Mouse (Mus musculus) urinary bladder, postnatal 10 days (tissue): ENCODE results near the gene Tmem40.

Source experiments
- DNase-seq: peaks from one replicate; pipeline ENCODE4 v3.0.0; 2022; ENCODE audit warnings: low spot score

The Tmem40 gene

DNA sequence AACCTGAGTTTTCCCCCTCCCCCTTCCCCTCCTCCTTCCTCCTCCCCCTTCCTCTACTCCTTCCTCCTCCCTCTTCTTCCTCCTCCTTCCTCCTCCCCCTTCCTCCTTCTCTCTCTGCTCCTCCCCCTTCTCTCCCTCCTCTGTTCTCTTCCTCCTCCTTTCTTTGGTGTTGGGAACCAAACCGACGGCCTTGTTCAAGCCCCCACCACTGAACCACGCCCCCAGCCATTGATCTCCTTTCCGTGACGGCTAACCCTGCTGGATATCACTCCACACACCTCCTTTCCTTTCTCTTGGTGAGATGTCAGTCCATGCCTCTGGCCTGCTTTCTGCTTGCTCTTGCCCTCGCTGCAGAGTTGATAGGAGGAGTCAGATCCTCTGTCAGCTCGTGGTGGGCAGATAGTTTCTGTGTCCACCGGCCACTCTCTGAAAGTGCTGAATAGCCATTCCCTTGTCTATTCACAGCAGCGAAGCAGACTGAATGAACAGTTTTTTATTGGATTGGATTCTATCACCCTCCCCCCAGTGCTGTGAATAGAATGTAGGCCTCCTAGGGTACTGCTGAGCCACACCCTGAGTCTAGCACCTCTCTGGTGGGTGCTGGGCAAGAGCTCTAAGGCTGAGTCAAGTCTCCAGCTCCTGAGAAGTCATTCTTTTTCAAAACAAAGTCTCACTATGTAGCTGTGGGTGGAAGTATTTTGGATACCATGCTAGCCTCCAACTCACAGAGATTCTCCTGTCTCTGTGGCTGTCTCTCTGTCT, at the start of gene Tmem40:
Gene Tmem40 (minus strand): TSS at position 416 of the 762 bp plus-strand sequence.
- DNase-seq = no peak

GRCm38 (mm10) chr6:115811606-115812005, 49.4 kb upstream of the Tmem40 start:
- no peak for DNase-seq

GRCm38 (mm10) chr6:115808488-115809231, 46.5 kb upstream of the Tmem40 start, which contains the start of gene Rpl32:
Rpl32 (minus strand) TSS chr6:115808747.
- DNase-seq = peak; percentile 54

DNA sequence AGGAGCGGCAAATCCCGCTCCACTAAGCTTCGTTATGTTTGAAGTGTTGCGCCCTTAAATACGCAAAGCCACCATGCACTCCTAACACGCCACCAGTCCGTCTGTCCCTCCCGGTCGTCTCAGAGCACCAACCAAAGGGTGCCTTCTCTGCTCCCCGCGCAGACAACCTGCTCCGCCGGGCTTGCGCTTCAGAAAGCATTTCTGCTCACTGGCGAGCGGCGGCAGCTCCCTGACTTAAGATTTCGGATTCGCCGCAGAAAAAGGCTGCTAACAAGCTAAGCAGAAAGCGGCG, 45.9 kb upstream of the Tmem40 start:
- DNase-seq = no peak

GRCm38 (mm10) chr6:115807464-115808195, 45.4 kb upstream of the Tmem40 start:
- DNase-seq = no peak

GRCm38 (mm10) chr6:115804432-115805192, 42.4 kb upstream of the Tmem40 start:
- DNase-seq = no peak

DNA sequence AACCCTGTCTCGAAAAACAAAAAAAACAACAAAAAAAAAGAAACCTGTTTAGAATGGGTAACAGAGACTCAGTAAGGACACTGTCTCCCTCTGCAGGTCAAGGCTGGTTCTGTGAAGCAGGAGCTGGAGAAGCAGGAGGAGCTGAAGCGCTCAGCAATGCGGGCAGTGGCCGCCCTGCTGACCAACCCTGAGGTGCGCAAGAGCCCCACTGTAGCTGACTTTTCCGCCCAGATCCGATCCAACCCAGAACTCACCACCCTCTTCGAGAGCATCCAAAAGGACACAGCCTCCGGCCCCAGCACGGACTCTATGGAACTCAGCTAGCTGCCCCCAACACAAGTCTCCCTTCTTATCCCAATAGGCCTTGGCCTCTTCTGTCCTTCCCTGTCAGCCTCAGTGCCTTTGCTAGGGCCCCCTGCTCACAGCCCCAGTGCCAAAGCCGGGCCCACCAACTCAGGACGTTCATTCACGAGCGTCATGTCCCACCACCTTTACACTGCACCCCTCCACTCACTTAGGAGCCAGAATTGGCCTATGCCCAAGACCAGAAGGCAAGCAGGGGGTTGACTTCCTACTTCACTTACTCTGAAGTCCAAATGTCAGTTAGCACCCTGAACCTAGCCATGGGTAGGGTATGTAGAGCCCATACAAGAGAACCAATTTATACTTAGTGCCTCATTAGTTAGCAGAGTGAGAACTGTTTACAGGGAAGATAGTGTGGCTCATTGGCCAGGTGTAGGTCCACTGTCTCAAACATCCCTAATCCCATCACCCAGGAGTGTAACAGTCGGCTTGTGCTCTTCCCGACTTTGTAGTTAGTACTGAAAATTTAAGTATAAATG, 41.6 kb upstream of the Tmem40 start:
- no peak for DNase-seq

DNA sequence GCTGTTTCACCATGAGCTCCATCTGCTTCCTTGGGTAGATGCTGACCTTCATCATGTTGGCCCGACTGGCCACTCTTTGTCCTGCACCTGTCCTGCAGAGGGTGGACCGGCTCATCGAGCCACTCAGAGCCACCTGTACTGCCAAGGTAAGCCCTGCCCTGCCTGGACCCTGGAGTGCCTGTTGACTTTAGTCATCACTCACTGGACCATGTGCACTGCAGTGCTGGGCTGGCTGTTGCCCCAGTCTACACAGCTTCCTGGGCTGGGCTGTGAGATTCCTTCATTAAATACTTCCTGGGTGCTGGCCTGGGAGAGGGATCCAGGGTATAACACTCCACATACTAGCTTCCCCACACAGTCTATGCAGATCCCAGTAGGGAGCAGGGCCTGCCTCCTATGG, 39.6 kb upstream of the Tmem40 start:
- DNase-seq = no peak

DNA sequence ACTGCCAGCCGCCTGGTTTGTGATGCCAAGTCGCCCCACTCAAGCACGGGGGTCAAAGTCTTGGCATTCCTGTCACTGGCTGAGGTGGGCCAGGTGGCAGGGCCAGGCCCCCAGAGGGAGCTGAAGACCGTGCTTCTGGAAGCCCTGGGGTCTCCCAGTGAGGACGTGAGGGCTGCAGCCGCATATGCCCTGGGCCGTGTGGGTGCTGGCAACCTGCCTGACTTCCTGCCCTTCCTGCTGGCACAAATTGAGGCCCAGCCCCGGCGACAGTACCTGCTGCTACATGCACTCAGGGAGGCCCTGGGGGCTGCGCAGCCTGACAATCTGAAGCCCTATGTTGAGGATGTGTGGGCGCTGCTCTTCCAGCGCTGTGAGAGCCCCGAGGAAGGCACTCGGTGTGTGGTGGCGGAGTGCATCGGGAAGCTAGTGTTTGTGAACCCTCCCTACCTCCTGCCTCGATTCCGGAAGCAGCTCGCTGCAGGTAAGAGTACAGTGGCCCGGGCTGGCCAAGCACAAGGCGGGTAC, 30.5 kb upstream of the Tmem40 start:
- no peak for DNase-seq

DNA sequence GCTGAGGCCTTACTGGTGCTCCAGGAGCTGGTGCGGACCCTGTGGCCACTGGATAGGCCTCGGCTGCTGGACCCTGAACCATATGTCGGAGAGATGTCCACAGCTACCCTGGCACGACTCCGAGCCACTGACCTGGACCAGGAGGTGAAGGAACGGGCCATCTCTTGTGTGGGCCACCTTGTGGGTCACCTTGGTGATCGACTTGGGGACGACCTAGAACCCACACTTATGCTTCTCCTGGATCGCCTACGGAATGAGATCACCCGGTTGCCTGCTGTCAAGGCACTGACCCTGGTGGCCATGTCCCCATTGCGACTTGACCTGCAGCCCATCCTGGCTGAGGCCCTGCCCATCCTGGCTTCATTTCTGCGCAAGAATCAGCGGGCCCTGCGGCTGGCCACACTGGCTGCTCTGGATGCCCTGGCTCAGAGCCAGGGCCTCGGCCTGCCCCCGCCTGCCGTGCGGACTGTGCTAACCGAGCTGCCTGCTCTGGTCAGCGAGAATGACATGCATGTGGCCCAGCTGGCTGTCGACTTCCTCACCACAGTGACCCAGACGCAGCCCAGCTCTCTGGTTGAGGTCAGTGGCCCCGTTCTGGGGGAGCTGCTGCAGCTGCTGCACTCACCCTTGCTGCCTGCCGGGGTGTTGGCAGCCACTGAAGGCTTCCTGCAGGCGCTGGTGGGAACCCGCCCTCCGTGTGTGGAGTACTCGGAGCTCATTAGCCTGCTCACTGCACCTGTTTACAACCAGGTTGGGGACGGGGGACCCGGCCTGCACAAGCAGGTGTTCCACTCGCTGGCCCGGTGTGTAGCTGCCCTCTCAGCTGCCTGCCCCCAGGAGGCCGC, 29.9 kb upstream of the Tmem40 start:
- no peak for DNase-seq

- no peak for DNase-seq
These were observed 28.8 kb upstream of the Tmem40 start for GRCm38 (mm10) chr6:115791016-115791415.

DNA sequence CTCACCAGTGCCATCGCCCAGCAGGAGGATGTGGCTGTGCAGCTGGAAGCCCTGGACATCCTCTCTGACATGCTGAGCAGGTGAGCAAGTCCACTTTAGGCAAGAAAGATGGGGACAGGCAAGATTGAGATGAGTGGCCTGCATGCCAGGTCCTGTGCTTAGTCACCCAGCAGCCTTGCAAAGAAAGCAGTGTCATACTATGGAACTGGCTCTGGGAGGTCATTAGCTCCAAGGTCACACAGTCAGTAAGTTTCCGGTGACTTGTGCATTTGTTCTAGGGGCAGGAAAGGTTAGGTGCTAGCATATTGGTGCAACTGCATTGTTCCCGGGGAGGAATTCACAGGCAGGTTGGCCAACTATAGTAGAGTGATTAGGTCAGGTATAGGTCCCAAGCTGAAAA, 20.6 kb upstream of the Tmem40 start:
- DNase-seq = no peak

DNA sequence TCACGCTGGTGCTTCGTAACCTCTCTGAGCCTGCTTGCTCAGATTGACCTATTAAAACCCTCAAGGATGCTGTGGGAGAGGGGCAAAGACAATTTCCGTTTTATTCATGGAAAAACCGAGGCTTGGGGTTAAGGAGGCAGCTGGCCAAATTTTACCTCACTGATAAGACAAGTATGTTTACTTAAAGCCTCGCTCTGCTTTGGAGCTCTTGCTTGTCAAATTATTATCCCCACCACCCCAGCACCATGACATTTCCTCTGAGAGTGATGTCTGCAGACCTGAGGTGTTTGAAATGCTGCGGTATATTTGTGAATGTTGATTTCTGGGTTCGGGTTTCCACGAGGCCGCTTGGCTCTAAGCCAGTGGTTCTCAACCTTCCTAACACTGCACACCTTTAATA, 14.2 kb upstream of the Tmem40 start:
- DNase-seq = no peak

- no peak for DNase-seq
These were observed 13.6 kb upstream of the Tmem40 start for GRCm38 (mm10) chr6:115775838-115776237.

GRCm38 (mm10) chr6:115774501-115774921, 12.3 kb upstream of the Tmem40 start, which contains the start of gene Cand2:
Cand2 (plus strand) TSS chr6:115774538.
- DNase-seq = no peak

- DNase-seq = no peak
These were observed 11.8 kb upstream of the Tmem40 start for GRCm38 (mm10) chr6:115773966-115774413.

GRCm38 (mm10) chr6:115772604-115773003, 10.4 kb upstream of the Tmem40 start:
- DNase-seq = no peak

DNA sequence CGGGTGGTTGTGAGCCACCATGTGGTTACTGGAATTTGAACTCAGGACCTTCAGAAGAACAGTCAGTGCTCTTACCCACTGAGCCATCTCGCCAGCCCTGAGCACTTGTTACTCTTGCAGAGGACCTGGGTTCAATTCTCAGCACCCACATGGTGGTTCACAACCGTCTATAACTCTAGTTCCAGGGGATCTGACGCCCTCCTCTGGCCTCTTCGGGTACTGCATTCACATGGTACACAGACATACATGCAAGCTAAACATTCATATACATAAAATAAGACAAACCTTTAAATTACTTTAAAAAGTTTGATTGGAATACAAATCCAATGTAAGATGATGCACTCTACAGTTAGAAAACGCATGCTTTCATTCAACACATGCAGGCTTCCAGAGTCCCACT, 10.0 kb upstream of the Tmem40 start:
- DNase-seq = no peak

GRCm38 (mm10) chr6:115770852-115771251, 8.6 kb upstream of the Tmem40 start:
- no peak for DNase-seq
